ENCODE assay signal across 8 mouse cellular contexts in genomic region chr9:108452911-108453310, GRCm38 (mm10). TPM values are rescaled to one million over a fixed set of nuclear protein-coding genes. Genes with fewer than 3 reads are reported as not detected.
DNase-seq lines count a peak whose midpoint lies in the region; ATAC-seq and TF ChIP-seq lines count a peak whose summit lies in the region.

No protein-coding gene starts in this region.

- peak; percentile 23 for ATAC-seq in CD4-positive, CD25-positive, alpha-beta regulatory T cell, adult 4 months
- peak; percentile 13 for ATAC-seq in granulocyte monocyte progenitor cell, adult 5-6 weeks (replicated peaks; ENCODE audit: poor library complexity, severe bottlenecking)
- ATAC-seq in megakaryocyte, adult 5-6 weeks (ENCODE audit: poor library complexity, severe bottlenecking), result peak; percentile 25; the same call in 1 of the 2 replicates

- DNase-seq in cerebellum, adult 2 months, result no peak
- no peak for DNase-seq in cerebellum, postnatal 4 days (ENCODE audit: low spot score in 2 of 2)
- no peak for DNase-seq in urinary bladder, postnatal 25 days (ENCODE audit: low spot score)
- no peak for DNase-seq in layer of hippocampus, adult 9-11 months
- DNase-seq in layer of hippocampus, adult 8-10 months (ENCODE audit: low spot score in 2 of 2), result no peak

- H3K4me3 ChIP-seq in cerebellum, adult 2 months (replicated peaks; ENCODE audit: insufficient read depth, low read depth, low read length), result peak overlapping the region; percentile 90

- H3K27me3 ChIP-seq in cerebellum, adult 2 months (ENCODE audit: control insufficient read depth, insufficient read depth, low read length), result no peaks in the 10 kb centered on the region

- WGBS in cerebellum, adult 2 months, result 40% methylated on average over 6 of the region's 6 CpGs

- TF ChIP-seq CTCF in cerebellum, adult 2 months (IDR thresholded peaks at IDR 0.05; ENCODE audit: borderline replicate concordance, insufficient read depth, low read depth, low read length), result no peak

- peaks cover 14% of the 10 kb centered on the region for H3K4me1 ChIP-seq in cerebellum, adult 2 months (ENCODE audit: control insufficient read depth, insufficient read depth, low read length)

- no peak overlapping the region for H3K27ac ChIP-seq in cerebellum, adult 2 months (ENCODE audit: insufficient read depth, low read length)

- no peak for TF ChIP-seq POLR2A in cerebellum, adult 2 months (IDR thresholded peaks at IDR 0.05; ENCODE audit: borderline replicate concordance, insufficient read depth, low read length)

RNA-seq across cellular contexts. Expression of gene Ccdc71, which starts 7.4 kb away (rescaled TPM):
- 23.4 and 27.6 TPM in 2 replicates for polyA plus RNA-seq in cerebellum, adult 2 months (2012; rRNA removed)
- 10 to 100 TPM; 29.9 to 39.2 TPM for polyA plus RNA-seq in CD4-positive, CD25-positive, alpha-beta regulatory T cell, adult 4 months (2017; shearing (Covaris generic))
- 22.2 and 23.5 TPM in 2 replicates for total RNA-seq in granulocyte monocyte progenitor cell, adult 5-6 weeks (2014; fragmentation: Nextera tagmentation)
- total RNA-seq in granulocyte monocyte progenitor cell, adult 5-6 weeks (2017), result 13.2 and 17.9 TPM in 2 replicates
- total RNA-seq in megakaryocyte, adult 5-6 weeks (2015), result 26.7 and 29.4 TPM in 2 replicates
- total RNA-seq in megakaryocyte, adult 5-6 weeks (2017), result 10.9 and 12.8 TPM in 2 replicates
- 10 to 100 TPM; 31.3 to 44.7 (median 36.6) TPM for total RNA-seq in layer of hippocampus, adult 8-10 months (2022)

RNA-seq across cellular contexts. Expression of gene Klhdc8b, which starts 8.5 kb away (rescaled TPM):
- polyA plus RNA-seq in cerebellum, adult 2 months (2012; rRNA removed), result 36.2 and 47.1 TPM in 2 replicates
- polyA plus RNA-seq in CD4-positive, CD25-positive, alpha-beta regulatory T cell, adult 4 months (2017; shearing (Covaris generic)), result 1 to 10 TPM; 1.6 to 2.2 TPM
- total RNA-seq in granulocyte monocyte progenitor cell, adult 5-6 weeks (2014; fragmentation: Nextera tagmentation), result 0.56 TPM in 1 of 2 replicates, not detected in the other
- 1.2 and 5.5 TPM in 2 replicates for total RNA-seq in granulocyte monocyte progenitor cell, adult 5-6 weeks (2017)
- 0.16 and 0.33 TPM in 2 replicates for total RNA-seq in megakaryocyte, adult 5-6 weeks (2015)
- 1.0 and 1.3 TPM in 2 replicates for total RNA-seq in megakaryocyte, adult 5-6 weeks (2017)
- 10 to 100 TPM; 22.0 to 32.0 (median 24.2) TPM for total RNA-seq in layer of hippocampus, adult 8-10 months (2022)

RNA-seq across cellular contexts. Expression of gene BC048562, which starts 16.6 kb away (rescaled TPM):
- not detected in 2 replicates for polyA plus RNA-seq in cerebellum, adult 2 months (2012; rRNA removed)
- polyA plus RNA-seq in CD4-positive, CD25-positive, alpha-beta regulatory T cell, adult 4 months (2017; shearing (Covaris generic)), result not detected
- not detected in 2 replicates for total RNA-seq in granulocyte monocyte progenitor cell, adult 5-6 weeks (2014; fragmentation: Nextera tagmentation)
- not detected in 2 replicates for total RNA-seq in granulocyte monocyte progenitor cell, adult 5-6 weeks (2017)
- not detected in 2 replicates for total RNA-seq in megakaryocyte, adult 5-6 weeks (2015)
- not detected in 2 replicates for total RNA-seq in megakaryocyte, adult 5-6 weeks (2017)
- not detected for total RNA-seq in layer of hippocampus, adult 8-10 months (2022)

RNA-seq across cellular contexts. Expression of gene Ccdc36, which starts 24.6 kb away (rescaled TPM):
- 0.13 and 0.17 TPM in 2 replicates for polyA plus RNA-seq in cerebellum, adult 2 months (2012; rRNA removed)
- under 1 TPM in 1 of 2 experiments, not detected in 1; 0.11 TPM for polyA plus RNA-seq in CD4-positive, CD25-positive, alpha-beta regulatory T cell, adult 4 months (2017; shearing (Covaris generic))
- total RNA-seq in granulocyte monocyte progenitor cell, adult 5-6 weeks (2014; fragmentation: Nextera tagmentation), result not detected in 2 replicates
- 0.72 and 0.90 TPM in 2 replicates for total RNA-seq in granulocyte monocyte progenitor cell, adult 5-6 weeks (2017)
- total RNA-seq in megakaryocyte, adult 5-6 weeks (2015), result not detected in 2 replicates
- total RNA-seq in megakaryocyte, adult 5-6 weeks (2017), result 0.15 and 0.28 TPM in 2 replicates
- under 1 TPM; 0.11 to 0.26 (median 0.15) TPM for total RNA-seq in layer of hippocampus, adult 8-10 months (2022)

RNA-seq across cellular contexts. Expression of gene Lamb2, which starts 26.6 kb away (rescaled TPM):
- 31.0 and 34.2 TPM in 2 replicates for polyA plus RNA-seq in cerebellum, adult 2 months (2012; rRNA removed)
- under 1 TPM; 0.10 to 0.13 TPM for polyA plus RNA-seq in CD4-positive, CD25-positive, alpha-beta regulatory T cell, adult 4 months (2017; shearing (Covaris generic))
- 0.38 TPM in 1 of 2 replicates, not detected in the other for total RNA-seq in granulocyte monocyte progenitor cell, adult 5-6 weeks (2014; fragmentation: Nextera tagmentation)
- 0.05 and 0.09 TPM in 2 replicates for total RNA-seq in granulocyte monocyte progenitor cell, adult 5-6 weeks (2017)
- 0.13 and 0.73 TPM in 2 replicates for total RNA-seq in megakaryocyte, adult 5-6 weeks (2015)
- 0.33 and 0.37 TPM in 2 replicates for total RNA-seq in megakaryocyte, adult 5-6 weeks (2017)
- total RNA-seq in layer of hippocampus, adult 8-10 months (2022), result 10 to 100 TPM; 28.9 to 46.8 (median 34.7) TPM
